Mouse (Mus musculus) layer of hippocampus, postnatal 10 days (tissue): ENCODE results near the gene Gm10643. TPM values are rescaled to one million over a fixed set of nuclear protein-coding genes. Genes with fewer than 3 reads are reported as not detected.

ENCODE experiments used
- DNase-seq, 2 experiments: peaks; one replicate each; pipeline ENCODE4 v3.0.0; 2021; ENCODE audit warnings: low spot score in 2 of 2
- microRNA-seq, 2 experiments: library from miRNA; unstranded; fragments of <30 nt; microRNA quantifications; one replicate each; pipeline ENCODE4 v1.2.0; 2021
- total RNA-seq, 2 experiments: library from RNA; stranded (reverse); gene quantifications; 2 replicates each; pipeline ENCODE4 v1.2.3; 2021

Gm10643 gene
- total RNA-seq, 2 experiments from 2014 or later = 3.0 to 5.3 TPM

DNA sequence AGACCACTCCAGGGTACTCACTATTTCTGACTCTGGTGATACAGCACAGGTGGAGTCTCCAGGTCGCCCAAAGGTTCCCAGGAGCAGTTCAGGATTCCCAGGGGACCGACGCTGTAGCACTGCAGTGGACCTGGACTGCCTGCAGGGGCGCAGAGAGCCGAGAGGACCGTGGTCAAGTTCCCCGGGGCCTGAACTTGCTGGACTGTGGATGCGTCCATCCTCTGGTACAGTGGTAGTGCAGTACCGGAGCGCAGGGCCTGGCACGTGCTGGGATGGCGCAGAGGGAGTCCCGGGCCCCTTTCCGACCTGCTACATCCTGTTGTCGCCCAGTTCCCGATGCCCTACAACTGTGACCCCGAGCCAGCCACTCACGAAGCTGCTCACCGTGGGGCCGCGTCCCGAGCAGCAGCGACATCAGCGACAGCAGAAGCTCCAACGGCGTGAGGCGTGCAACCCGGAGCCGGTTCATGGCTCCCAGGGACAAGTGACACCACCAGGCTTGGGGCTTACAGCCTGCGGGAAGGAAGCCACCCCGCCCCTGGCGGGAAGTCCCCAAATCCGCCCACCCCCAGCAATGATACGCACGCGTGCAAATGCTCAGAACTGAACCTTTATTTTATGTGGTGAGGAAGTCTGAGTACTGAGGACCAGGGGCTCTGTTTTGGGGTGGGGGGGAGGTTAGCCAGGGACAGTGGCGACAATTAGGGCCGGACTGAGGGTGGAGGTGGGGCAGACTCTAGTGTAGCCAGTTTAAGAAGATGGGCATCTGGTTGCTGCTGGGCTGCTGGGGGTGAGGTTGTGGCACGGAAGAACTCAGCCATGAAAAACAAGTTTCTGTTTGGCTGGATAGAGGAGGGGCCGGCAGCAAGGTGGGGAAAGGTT lies 22.6 kb downstream of the Gm10643 start, which contains the start of gene Il27ra:
Gene Il27ra (minus strand): TSS at position 524 of the 882 bp plus-strand sequence.
- peak; percentile 59 to 66 for DNase-seq

DNA sequence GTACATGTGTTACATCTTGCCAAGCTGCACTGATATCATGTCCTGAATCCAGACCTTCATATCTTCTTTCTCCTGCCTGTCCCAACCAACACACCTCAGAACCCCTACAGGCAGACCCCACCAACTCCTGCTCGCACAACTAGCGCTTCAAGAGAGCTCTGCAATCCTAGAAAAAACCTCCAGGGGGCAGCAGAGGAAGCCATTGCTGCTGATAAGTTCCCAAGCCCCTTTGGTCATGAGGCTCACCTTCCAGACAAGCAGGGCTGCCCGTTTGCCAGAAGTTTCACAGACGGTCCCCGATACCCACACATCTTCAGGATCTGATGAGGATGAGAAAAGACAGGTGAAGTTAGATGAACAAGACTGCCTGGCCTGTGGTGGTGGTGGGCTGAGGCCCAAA lies 25.9 kb downstream of the Gm10643 start:
- peak; percentile 84 to 85 for DNase-seq

DNA sequence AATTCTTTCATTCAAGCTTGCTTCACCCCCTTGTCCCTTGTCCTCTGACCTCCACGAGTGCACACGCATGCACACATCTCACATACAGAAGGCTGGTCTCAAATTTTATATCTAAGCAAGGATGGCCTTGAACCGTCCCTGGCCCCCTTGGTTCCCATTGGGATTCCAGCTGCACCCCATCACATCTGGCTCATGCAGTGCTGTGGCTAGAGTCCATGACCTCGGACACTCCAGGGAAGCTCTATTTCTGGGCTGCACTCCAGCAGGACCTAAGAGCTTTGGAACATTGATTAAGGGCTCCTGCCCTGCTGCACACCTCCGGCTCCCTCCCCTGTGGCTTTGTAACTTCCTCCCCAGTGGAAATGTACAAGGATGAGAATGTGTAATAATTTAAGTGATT lies 26.9 kb downstream of the Gm10643 start:
- no peak for DNase-seq

DNA sequence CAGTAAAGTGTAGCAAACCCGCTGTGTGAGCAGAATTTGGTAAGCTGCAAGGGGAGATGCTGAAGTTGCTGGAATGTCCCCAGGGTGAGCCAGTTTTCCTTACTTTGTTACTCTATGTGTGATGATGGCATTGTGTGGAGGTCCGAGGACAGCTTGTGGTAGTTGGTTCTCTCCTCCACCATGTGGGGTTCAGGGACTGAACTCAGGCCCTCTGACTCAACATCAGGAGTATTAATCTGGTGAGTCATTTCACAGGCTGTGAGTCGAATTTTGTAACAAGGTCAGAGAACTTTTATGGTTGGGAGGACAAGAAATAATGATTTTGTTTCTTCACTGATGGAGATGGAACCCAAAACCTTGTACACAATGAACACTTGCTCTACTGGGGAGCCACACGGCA lies 32.2 kb downstream of the Gm10643 start:
- no peak for DNase-seq

DNA sequence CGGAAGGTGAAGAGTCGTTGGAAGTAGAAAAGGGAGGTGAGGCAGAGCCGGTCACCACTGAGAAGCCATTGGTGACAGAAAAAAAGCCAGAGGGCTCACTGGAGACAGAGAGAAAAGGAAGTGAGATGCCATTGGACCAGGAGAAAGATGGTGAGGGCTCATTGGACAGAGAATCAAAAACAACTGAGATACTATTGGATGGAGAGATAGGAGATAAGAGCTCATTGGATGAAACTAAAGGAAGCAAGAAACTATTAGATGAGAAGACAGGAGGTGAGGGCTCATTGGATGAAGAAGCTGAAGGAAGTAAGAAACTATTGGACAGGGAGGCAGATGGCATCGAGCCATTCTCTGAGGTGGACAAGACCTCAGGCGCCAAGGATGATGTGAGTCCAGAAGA lies 35.7 kb downstream of the Gm10643 start:
- DNase-seq = no peak

DNA sequence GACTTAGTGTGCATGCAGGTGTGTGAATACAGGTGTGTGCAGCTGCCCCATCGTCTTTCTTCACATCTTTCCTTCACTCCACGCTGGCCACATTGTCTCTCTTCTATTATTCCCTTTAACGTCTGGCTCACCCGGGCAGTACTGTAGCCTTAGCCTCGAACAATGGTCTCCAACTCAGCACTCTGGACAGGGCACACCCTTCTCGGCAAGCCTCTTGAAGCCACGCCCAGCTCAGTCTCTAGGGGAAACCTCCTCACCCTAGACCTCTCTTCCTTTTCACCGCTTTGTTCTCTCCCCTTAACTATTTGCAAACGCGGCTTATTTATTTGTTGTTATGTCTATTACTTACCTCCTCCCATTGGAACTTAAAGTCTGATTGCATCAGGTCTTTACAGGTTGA lies 37.5 kb downstream of the Gm10643 start:
- DNase-seq = no peak

DNA sequence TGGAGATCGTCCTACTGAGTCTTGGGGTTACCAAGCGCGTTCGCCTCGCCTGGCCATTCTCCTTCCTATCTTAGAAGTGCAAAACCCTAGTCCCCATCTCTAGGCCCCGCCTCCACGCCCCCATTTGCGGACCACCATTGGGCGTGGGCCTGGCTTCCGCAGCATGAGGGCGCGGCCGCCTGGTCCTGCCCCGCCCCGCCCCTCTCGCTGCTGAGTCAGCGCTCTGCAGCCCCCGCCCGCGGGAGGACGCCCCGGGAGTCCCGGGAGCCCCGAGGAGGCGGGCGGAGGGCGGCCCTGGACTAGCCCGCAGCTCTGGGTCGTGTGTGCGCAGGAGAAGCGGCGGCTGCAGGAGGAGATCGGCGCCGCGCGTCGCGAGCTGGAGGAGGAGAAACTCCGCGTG lies 39.1 kb downstream of the Gm10643 start:
- peak; percentile 53 to 67 for DNase-seq

DNA sequence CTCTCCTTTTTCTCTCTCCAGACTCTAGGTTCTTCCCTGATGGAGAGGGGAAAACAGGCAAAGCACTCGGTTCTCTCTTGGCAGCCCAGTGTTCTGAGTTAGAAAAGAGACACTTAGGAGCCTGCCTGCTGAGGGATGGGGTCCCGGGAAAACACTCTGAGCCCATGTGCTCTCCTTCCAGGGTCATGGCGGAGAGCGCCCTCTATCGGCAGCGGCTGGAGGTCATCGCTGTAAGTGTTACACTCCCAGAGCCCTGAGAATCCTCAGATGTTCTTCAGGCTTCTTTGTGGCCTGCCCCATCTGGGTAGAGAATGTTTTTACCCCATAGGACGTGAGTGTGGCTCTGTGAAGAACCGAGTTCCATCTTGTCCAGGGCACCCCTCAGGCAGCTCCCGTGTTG lies 40.8 kb downstream of the Gm10643 start:
- peak; percentile 63 to 65 for DNase-seq

DNA sequence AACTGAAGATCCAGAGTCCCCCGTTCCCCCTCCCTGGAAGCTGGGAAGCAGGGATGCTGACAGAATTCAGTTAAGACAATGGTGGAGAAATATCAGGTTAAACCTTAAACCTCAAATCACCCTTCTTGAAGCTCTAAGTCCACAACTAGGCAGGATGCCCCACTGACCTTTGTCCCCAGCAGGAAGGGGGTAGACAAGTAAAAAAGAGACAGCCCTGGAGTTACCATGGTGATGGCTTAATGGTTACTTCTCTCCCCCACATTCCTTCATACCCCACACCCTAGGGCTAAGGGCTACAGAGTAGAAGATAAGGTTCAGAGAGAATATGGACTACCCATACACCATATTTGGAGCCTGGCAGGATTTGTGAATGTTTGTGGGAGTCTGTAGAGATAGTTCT lies 41.3 kb downstream of the Gm10643 start:
- DNase-seq = no peak

DNA sequence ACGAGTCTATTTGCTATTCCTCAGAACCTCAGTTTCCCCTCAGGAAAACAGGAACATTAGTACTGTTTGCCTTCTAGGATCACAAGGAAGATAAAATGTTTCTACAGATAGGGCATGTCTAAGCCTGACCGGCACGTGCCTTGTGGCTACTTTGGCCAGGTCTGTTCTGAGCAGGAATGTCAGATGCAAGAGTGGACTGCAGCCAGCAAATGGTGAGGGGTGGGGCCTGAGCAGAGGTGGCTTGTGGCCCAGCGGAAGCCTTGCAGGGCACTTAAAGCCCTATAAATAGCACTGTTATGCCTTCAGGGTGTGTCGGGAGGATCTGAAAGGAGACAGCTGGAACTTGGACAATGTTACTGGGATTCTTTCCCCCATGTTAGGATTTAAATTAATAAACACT lies 41.9 kb downstream of the Gm10643 start:
- DNase-seq = no peak

DNA sequence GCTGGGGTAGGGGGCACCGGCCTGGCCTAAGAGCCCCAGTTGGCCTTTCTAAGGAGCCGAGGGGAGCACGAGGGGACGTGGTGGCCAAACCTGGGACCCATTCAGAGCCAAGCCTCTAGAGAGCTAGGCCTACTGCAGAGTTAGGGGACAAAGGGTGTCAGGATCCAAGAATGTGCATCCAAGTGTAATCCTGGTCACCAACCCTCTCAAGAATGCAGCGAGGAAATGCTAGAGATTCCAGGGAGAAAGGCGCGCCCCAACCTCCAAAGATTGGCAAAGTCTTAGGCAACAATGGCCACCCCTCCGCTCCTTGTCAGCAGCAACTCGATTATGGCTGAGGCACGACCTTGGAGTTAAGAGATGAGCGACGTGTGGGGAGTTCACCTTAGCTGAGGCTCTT lies 43.4 kb downstream of the Gm10643 start:
- no peak for DNase-seq

DNA sequence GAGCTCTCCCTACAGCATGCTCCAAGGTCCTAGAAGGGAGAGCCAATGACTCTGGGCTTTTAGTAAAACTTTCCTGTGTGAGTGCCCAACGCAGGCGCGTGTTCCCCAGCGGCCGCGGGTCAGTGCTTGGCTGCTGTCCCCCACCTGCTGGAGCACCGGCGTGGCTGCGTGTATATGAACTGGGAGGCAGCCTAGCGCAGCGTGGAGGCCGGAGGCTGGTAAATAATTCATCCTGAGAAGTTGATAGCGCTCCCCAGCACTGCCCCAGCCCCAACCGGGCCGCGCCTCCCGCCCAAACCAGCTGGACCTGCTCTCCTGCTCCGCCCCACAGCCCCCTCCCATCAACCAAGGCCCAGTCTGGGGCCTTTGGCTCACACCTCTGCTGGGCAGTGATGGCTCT lies 43.8 kb downstream of the Gm10643 start, which contains the start of gene Palm3:
Gene Palm3 (plus strand): TSS at position 376 of the 400 bp plus-strand sequence.
- no peak for DNase-seq

DNA sequence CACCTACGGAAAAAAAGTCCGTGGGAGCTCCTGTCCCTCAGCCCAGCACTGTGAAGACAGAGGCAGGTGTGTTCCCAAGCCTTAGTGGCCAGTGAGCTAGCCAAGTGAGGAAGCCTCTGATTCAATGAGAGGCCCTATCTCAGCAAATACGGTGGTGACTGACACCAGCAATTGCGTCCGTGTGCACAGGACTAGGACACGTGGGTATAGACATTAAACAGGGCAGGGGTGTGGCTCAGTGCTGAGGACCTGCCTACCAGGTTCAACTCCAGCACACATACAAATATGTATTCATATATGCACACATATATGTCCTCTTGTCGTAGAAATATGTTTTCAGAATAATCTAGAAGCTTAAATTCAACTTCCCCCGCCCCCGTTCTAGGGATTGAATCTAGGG lies 45.2 kb downstream of the Gm10643 start:
- no peak for DNase-seq

DNA sequence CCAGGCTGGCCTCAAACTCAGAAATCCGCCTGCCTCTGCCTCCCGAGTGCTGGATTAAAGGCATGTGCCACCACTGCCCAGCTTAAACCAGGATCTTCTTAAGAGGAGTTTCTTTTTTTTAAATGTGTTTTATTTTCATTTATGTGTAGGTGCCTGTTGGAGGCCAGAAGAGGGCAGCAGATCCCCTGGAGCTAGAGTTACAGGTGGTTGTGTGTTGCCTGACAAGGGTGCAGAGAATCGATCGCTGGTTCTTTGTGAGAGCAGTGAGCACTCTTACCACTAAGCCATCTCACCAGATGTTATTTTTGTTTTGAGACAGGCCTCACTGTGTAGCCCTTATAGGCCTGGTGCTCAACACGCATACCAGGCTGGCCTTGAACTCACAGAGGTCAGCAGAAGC lies 49.1 kb downstream of the Gm10643 start:
- DNase-seq = no peak

Small RNA genes lying within 50 kb of the gene (microRNA-seq; reads per million reads assigned to microRNA genes)
- 0 reads per million in 2 experiments for gene Mir709

Other genes with a start within 250 kb of the Gm10643 start
- 100 to 1,000 TPM; 360 to 379 TPM for gene Adgrl1, start 165.0 kb downstream of the Gm10643 start, total RNA-seq
- under 1 TPM; 0.22 to 0.37 TPM for gene Gm10644, start 109.9 kb downstream of the Gm10643 start, total RNA-seq
- 1 to 10 TPM; 2.0 to 2.1 TPM for gene Asf1b, start 109.6 kb downstream of the Gm10643 start, total RNA-seq
- 100 to 1,000 TPM; 240 to 254 TPM for gene Prkaca, start 92.1 kb downstream of the Gm10643 start, total RNA-seq
- gene Samd1, start 67.5 kb downstream of the Gm10643 start, total RNA-seq = 10 to 100 TPM; 54.1 to 56.4 TPM
- under 1 TPM; 0.49 to 0.66 TPM for gene 1700067K01Rik, start 63.6 kb downstream of the Gm10643 start, total RNA-seq
- not detected for gene 2210011C24Rik, start 53.0 kb downstream of the Gm10643 start, total RNA-seq
- 10 to 100 TPM; 11.2 to 13.5 TPM for gene Palm3, start 43.7 kb downstream of the Gm10643 start, total RNA-seq
- 1 to 10 TPM; 1.4 to 1.7 TPM for gene Il27ra, start 22.5 kb downstream of the Gm10643 start, total RNA-seq
- not detected for gene Rln3, start 20.1 kb downstream of the Gm10643 start, total RNA-seq
- gene Rfx1, start 1.7 kb upstream of the Gm10643 start, total RNA-seq = 10 to 100 TPM; 20.9 to 21.5 TPM
- 10 to 100 TPM; 31.8 to 31.9 TPM for gene Dcaf15, start 39.6 kb upstream of the Gm10643 start, total RNA-seq
- not detected for gene Podnl1, start 60.9 kb upstream of the Gm10643 start, total RNA-seq
- gene Cc2d1a, start 82.8 kb upstream of the Gm10643 start, total RNA-seq = 10 to 100 TPM; 59.8 to 68.1 TPM
- gene 4930432K21Rik, start 82.9 kb upstream of the Gm10643 start, total RNA-seq = 1 to 10 TPM; 1.5 to 1.7 TPM
- gene Nanos3, start 120.1 kb upstream of the Gm10643 start, total RNA-seq = 1 to 10 TPM; 7.8 to 8.4 TPM
- 10 to 100 TPM; 18.0 to 18.3 TPM for gene Zswim4, start 171.9 kb upstream of the Gm10643 start, total RNA-seq
- 100 to 1,000 TPM; 138 to 140 TPM for gene D8Ertd738e, start 184.6 kb upstream of the Gm10643 start, total RNA-seq
- gene Mri1, start 192.2 kb upstream of the Gm10643 start, total RNA-seq = 10 to 100 TPM; 27.4 to 29.0 TPM
- gene Ccdc130, start 205.2 kb upstream of the Gm10643 start, total RNA-seq = 10 to 100 TPM; 22.1 to 25.5 TPM